Mouse (Mus musculus): ENCODE measurements around the gene Clstn2. TPM values are rescaled to one million over a fixed set of nuclear protein-coding genes. Genes with fewer than 3 reads are reported as not detected.
A peak's percentile ranks its signal among the peaks of the same experiment; 100 is the strongest.

Clstn2 gene
- polyA plus RNA-seq, 1 experiment = 1.9 TPM

GRCm38 (mm10) chr9:98030715-98031114 is 2.3 kb downstream of the Clstn2 start:
- WGBS = 11% methylated on average over 2 of the region's 2 CpGs
- Histone ChIP-seq H3K27ac (ENCODE audit: insufficient read depth, low read depth, low read length) (no peak overlapping the region), H3K4me3 (ENCODE audit: insufficient read depth, low read depth, low read length) (no peak overlapping the region), H3K4me1 (ENCODE audit: control insufficient read depth, insufficient read depth, low read length) (no peaks in the 10 kb centered on the region), H3K27me3 (replicated peaks; ENCODE audit: control insufficient read depth, insufficient read depth, low read length) (no peaks in the 10 kb centered on the region), H3K36me3 (ENCODE audit: control insufficient read depth, insufficient read depth, low read length) (no peaks in the 10 kb centered on the region)
- TF ChIP-seq POLR2A (IDR thresholded peaks at IDR 0.05; ENCODE audit: low read depth, low read length) = no peak
- no peak for TF ChIP-seq CTCF (conservative IDR thresholded peaks at IDR 0.05; ENCODE audit: insufficient read depth, insufficient read length, low read depth, low read length)
- DNase-seq = peak; percentile 35

GRCm38 (mm10) chr9:98025548-98025947 is 7.4 kb downstream of the Clstn2 start:
- Histone ChIP-seq H3K27ac (ENCODE audit: insufficient read depth, low read depth, low read length) (no peak overlapping the region), H3K27me3 (replicated peaks; ENCODE audit: control insufficient read depth, insufficient read depth, low read length) (no peaks in the 10 kb centered on the region), H3K4me1 (ENCODE audit: control insufficient read depth, insufficient read depth, low read length) (no peaks in the 10 kb centered on the region), H3K36me3 (ENCODE audit: control insufficient read depth, insufficient read depth, low read length) (no peaks in the 10 kb centered on the region), H3K4me3 (ENCODE audit: insufficient read depth, low read depth, low read length) (no peak overlapping the region)
- DNase-seq = no peak
- TF ChIP-seq POLR2A (IDR thresholded peaks at IDR 0.05; ENCODE audit: low read depth, low read length) = no peak
- no peak for TF ChIP-seq CTCF (conservative IDR thresholded peaks at IDR 0.05; ENCODE audit: insufficient read depth, insufficient read length, low read depth, low read length)
- 71% methylated on average over 3 of the region's 3 CpGs for WGBS

GRCm38 (mm10) chr9:98023069-98023468 is 9.9 kb downstream of the Clstn2 start:
- H3K4me3 ChIP-seq (ENCODE audit: insufficient read depth, low read depth, low read length) = no peak overlapping the region
- no peak for DNase-seq
- TF ChIP-seq POLR2A (IDR thresholded peaks at IDR 0.05; ENCODE audit: low read depth, low read length) = no peak
- TF ChIP-seq CTCF (conservative IDR thresholded peaks at IDR 0.05; ENCODE audit: insufficient read depth, insufficient read length, low read depth, low read length) = no peak
- H3K4me1 ChIP-seq (ENCODE audit: control insufficient read depth, insufficient read depth, low read length) = no peaks in the 10 kb centered on the region
- 80% methylated on average over 11 of the region's 11 CpGs for WGBS
- no peak overlapping the region for H3K27ac ChIP-seq (ENCODE audit: insufficient read depth, low read depth, low read length)
- H3K27me3 ChIP-seq (replicated peaks; ENCODE audit: control insufficient read depth, insufficient read depth, low read length) = no peaks in the 10 kb centered on the region
- no peaks in the 10 kb centered on the region for H3K36me3 ChIP-seq (ENCODE audit: control insufficient read depth, insufficient read depth, low read length)

- Histone ChIP-seq H3K4me3 (ENCODE audit: insufficient read depth, low read depth, low read length) (no peak overlapping the region), H3K27me3 (replicated peaks; ENCODE audit: control insufficient read depth, insufficient read depth, low read length) (no peaks in the 10 kb centered on the region), H3K4me1 (ENCODE audit: control insufficient read depth, insufficient read depth, low read length) (no peaks in the 10 kb centered on the region), H3K27ac (ENCODE audit: insufficient read depth, low read depth, low read length) (no peak overlapping the region), H3K36me3 (ENCODE audit: control insufficient read depth, insufficient read depth, low read length) (no peaks in the 10 kb centered on the region)
- WGBS = 82% methylated on average over 2 of the region's 2 CpGs
- no peak for DNase-seq
- TF ChIP-seq CTCF (conservative IDR thresholded peaks at IDR 0.05; ENCODE audit: insufficient read depth, insufficient read length, low read depth, low read length) (no peak), POLR2A (IDR thresholded peaks at IDR 0.05; ENCODE audit: low read depth, low read length) (no peak)
Measured at GRCm38 (mm10) chr9:98019876-98020275, 13.1 kb downstream of the Clstn2 start.

GRCm38 (mm10) chr9:98018687-98019086 is 14.3 kb downstream of the Clstn2 start:
- 84% methylated on average over 5 of the region's 5 CpGs for WGBS
- no peak for DNase-seq
- H3K4me3 ChIP-seq (ENCODE audit: insufficient read depth, low read depth, low read length) = no peak overlapping the region
- H3K4me1 ChIP-seq (ENCODE audit: control insufficient read depth, insufficient read depth, low read length) = no peaks in the 10 kb centered on the region
- TF ChIP-seq CTCF (conservative IDR thresholded peaks at IDR 0.05; ENCODE audit: insufficient read depth, insufficient read length, low read depth, low read length) = no peak
- no peak for TF ChIP-seq POLR2A (IDR thresholded peaks at IDR 0.05; ENCODE audit: low read depth, low read length)
- H3K27ac ChIP-seq (ENCODE audit: insufficient read depth, low read depth, low read length) = no peak overlapping the region
- H3K36me3 ChIP-seq (ENCODE audit: control insufficient read depth, insufficient read depth, low read length) = no peaks in the 10 kb centered on the region
- H3K27me3 ChIP-seq (replicated peaks; ENCODE audit: control insufficient read depth, insufficient read depth, low read length) = no peaks in the 10 kb centered on the region

- no peak for DNase-seq
- H3K36me3 ChIP-seq (ENCODE audit: control insufficient read depth, insufficient read depth, low read length) = no peaks in the 10 kb centered on the region
- WGBS = 89% methylated on average over 5 of the region's 5 CpGs
- no peak overlapping the region for H3K27ac ChIP-seq (ENCODE audit: insufficient read depth, low read depth, low read length)
- no peaks in the 10 kb centered on the region for H3K4me1 ChIP-seq (ENCODE audit: control insufficient read depth, insufficient read depth, low read length)
- H3K4me3 ChIP-seq (ENCODE audit: insufficient read depth, low read depth, low read length) = no peak overlapping the region
- H3K27me3 ChIP-seq (replicated peaks; ENCODE audit: control insufficient read depth, insufficient read depth, low read length) = no peaks in the 10 kb centered on the region
- TF ChIP-seq POLR2A (IDR thresholded peaks at IDR 0.05; ENCODE audit: low read depth, low read length) (no peak), CTCF (conservative IDR thresholded peaks at IDR 0.05; ENCODE audit: insufficient read depth, insufficient read length, low read depth, low read length) (no peak)
Measured at GRCm38 (mm10) chr9:98016576-98016975, 16.4 kb downstream of the Clstn2 start.

GRCm38 (mm10) chr9:97996349-97996748 is 36.6 kb downstream of the Clstn2 start:
- Histone ChIP-seq H3K36me3 (ENCODE audit: control insufficient read depth, insufficient read depth, low read length) (no peaks in the 10 kb centered on the region), H3K27me3 (replicated peaks; ENCODE audit: control insufficient read depth, insufficient read depth, low read length) (no peaks in the 10 kb centered on the region), H3K4me1 (ENCODE audit: control insufficient read depth, insufficient read depth, low read length) (no peaks in the 10 kb centered on the region), H3K27ac (ENCODE audit: insufficient read depth, low read depth, low read length) (no peak overlapping the region), H3K4me3 (ENCODE audit: insufficient read depth, low read depth, low read length) (no peak overlapping the region)
- TF ChIP-seq POLR2A (IDR thresholded peaks at IDR 0.05; ENCODE audit: low read depth, low read length) (no peak), CTCF (conservative IDR thresholded peaks at IDR 0.05; ENCODE audit: insufficient read depth, insufficient read length, low read depth, low read length) (no peak)
- peak; percentile 2 for DNase-seq
- 68% methylated on average over 5 of the region's 5 CpGs for whole genome bisulfite sequencing

GRCm38 (mm10) chr9:97995723-97996122 is 37.3 kb downstream of the Clstn2 start:
- Histone ChIP-seq H3K27me3 (replicated peaks; ENCODE audit: control insufficient read depth, insufficient read depth, low read length) (no peaks in the 10 kb centered on the region), H3K27ac (ENCODE audit: insufficient read depth, low read depth, low read length) (no peak overlapping the region), H3K4me3 (ENCODE audit: insufficient read depth, low read depth, low read length) (no peak overlapping the region), H3K36me3 (ENCODE audit: control insufficient read depth, insufficient read depth, low read length) (no peaks in the 10 kb centered on the region), H3K4me1 (ENCODE audit: control insufficient read depth, insufficient read depth, low read length) (no peaks in the 10 kb centered on the region)
- WGBS = 56% methylated on average over 4 of the region's 4 CpGs
- TF ChIP-seq CTCF (conservative IDR thresholded peaks at IDR 0.05; ENCODE audit: insufficient read depth, insufficient read length, low read depth, low read length) (no peak), POLR2A (IDR thresholded peaks at IDR 0.05; ENCODE audit: low read depth, low read length) (no peak)
- DNase-seq = no peak
